Mouse (Mus musculus): Measurements from ENCODE around the gene E2f2. TPM values are rescaled to one million over a fixed set of nuclear protein-coding genes. Genes with fewer than 3 reads are reported as not detected.
A peak's percentile ranks its signal among the peaks of the same experiment; 100 is the strongest.

E2f2 gene
- polyA plus RNA-seq, 1 experiment from 2014 or later = 5.5 TPM

DNA sequence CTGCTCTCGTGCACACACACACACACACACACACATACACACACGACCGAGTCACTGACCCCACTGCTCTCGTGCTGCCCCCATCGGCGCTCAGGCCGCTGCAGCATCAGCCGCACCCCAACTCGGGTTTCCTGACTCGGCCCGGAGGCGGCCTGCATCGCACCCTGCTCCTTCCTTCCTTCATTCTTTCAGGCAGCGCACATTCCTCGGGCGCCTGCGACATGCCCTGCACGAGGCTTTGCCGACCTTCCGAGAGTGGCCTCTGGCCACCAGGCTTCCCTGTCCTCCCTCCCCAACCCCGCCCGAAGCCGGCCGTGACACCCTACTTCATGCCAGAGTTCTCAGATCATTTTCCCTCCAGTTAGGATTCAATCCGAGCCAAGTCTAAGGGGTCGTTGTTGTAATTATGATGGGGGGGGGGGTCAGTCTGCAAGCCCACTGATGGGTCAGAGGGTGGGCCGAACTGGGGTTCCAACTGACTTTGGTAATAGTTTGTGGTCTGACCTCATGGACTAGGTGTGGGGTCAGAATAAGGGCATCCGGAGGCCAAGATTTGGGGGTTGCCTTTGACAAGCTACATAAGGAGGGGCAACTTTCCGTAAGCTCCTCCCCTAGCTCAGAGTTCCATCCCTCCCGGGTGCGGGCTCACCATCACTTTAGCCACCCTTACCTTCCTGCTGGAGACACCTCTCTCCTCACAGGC lies 23.7 kb upstream of the E2f2 start:
- DNase-seq (ENCODE audit: low spot score) (no peak), ATAC-seq (peak; percentile 1)
- Histone ChIP-seq H3K9ac (ENCODE audit: low read length) (peak overlapping the region; percentile 29; the same call in 1 of the 2 replicates), H3K4me1 (ENCODE audit: control insufficient read depth, insufficient read depth, low read length) (peaks cover 21% of the 10 kb centered on the region), H3K9me3 (replicated peaks; ENCODE audit: control insufficient read depth, low read length) (no peaks in the 10 kb centered on the region), H3K27ac (ENCODE audit: low read depth, low read length) (no peak overlapping the region), H3K4me3 (ENCODE audit: low read depth, low read length) (peak overlapping the region; percentile 36; the same call in 1 of the 2 replicates), H3K4me2 (ENCODE audit: low read length) (peak overlapping the region; percentile 64), H3K27me3 (replicated peaks; ENCODE audit: control insufficient read depth, insufficient read depth, low read length) (peaks cover 29% of the 10 kb centered on the region), H3K36me3 (ENCODE audit: control insufficient read depth, insufficient read depth, low read length) (no peaks in the 10 kb centered on the region)
- 10% methylated on average over 31 of the region's 31 CpGs for WGBS

DNA sequence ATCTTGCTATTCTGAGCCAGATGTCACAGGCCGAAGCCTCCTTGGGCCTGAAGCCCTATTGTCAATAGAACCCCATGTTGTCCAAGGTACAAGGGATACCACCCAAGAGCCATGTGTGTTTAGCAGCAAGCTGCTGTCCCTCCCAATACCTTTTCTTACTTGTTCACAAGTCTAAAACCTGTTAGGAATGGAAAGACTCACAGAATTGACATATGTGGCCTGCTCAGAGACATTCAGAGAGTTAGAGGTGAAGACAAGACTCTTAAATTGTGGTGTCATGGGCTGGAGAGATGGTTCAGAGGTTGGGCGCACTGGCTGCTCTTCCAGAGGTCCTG lies 23.2 kb upstream of the E2f2 start:
- peaks cover 25% of the 10 kb centered on the region for H3K27me3 ChIP-seq (replicated peaks; ENCODE audit: control insufficient read depth, insufficient read depth, low read length)
- no peaks in the 10 kb centered on the region for H3K9me3 ChIP-seq (replicated peaks; ENCODE audit: control insufficient read depth, low read length)
- H3K9ac ChIP-seq (ENCODE audit: low read length) = no peak overlapping the region
- H3K27ac ChIP-seq (ENCODE audit: low read depth, low read length) = no peak overlapping the region
- no peak overlapping the region for H3K4me2 ChIP-seq (ENCODE audit: low read length)
- no peak overlapping the region for H3K4me3 ChIP-seq (ENCODE audit: low read depth, low read length)
- no peaks in the 10 kb centered on the region for H3K36me3 ChIP-seq (ENCODE audit: control insufficient read depth, insufficient read depth, low read length)
- H3K4me1 ChIP-seq (ENCODE audit: control insufficient read depth, insufficient read depth, low read length) = peaks cover 21% of the 10 kb centered on the region
- DNase-seq (ENCODE audit: low spot score) (no peak), ATAC-seq (no peak)
- WGBS = 81% methylated on average over 2 of the region's 2 CpGs

DNA sequence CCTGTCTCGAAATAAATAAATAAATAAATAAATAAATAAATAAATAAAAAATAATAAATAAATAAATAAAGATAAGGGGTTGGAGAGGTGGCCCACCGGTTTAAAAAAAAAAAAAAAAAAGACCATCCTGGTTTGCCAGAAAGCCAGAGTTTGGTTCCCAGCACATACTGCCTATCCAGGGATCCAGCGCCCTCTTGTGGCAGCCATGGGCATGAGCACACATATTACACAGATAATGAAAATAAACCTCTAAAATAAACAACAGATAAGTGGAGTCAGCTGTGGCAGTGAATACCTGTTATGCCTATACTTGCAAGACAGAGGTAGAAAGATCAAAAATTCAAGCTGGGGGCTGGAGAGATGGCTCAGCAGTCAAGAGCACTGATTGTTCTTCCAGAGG lies 22.5 kb upstream of the E2f2 start:
- DNase-seq (ENCODE audit: low spot score) (peak; percentile 60), ATAC-seq (no peak)
- H3K4me2 ChIP-seq (ENCODE audit: low read length) = no peak overlapping the region
- no peaks in the 10 kb centered on the region for H3K9me3 ChIP-seq (replicated peaks; ENCODE audit: control insufficient read depth, low read length)
- peaks cover 23% of the 10 kb centered on the region for H3K27me3 ChIP-seq (replicated peaks; ENCODE audit: control insufficient read depth, insufficient read depth, low read length)
- 35% methylated on average over 3 of the region's 3 CpGs for WGBS
- peaks cover 13% of the 10 kb centered on the region; the same call in 1 of the 2 replicates for H3K4me1 ChIP-seq (ENCODE audit: control insufficient read depth, insufficient read depth, low read length)
- no peaks in the 10 kb centered on the region for H3K36me3 ChIP-seq (ENCODE audit: control insufficient read depth, insufficient read depth, low read length)
- no peak overlapping the region for H3K4me3 ChIP-seq (ENCODE audit: low read depth, low read length)
- H3K27ac ChIP-seq (ENCODE audit: low read depth, low read length) = no peak overlapping the region
- no peak overlapping the region for H3K9ac ChIP-seq (ENCODE audit: low read length)

DNA sequence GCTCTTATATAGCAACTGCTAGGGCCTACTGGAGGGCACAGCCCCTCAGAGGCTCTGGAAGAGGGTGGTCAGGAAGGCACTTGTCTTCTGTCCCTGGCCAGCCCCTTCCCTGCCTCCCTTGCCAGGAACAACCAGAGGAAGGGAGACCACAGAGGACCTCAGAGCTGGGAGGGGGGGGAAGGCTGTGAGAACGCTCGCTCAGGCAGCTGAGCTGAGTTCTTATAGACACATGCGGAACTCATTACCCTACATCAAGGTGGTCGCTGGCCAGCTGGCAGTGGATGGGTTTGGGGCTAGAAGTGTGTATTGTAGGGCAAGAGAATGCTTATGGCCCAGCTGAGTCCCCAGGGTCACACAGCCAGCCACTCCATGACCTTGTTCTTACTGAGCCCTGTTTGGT lies 21.6 kb upstream of the E2f2 start:
- Histone ChIP-seq H3K27me3 (replicated peaks; ENCODE audit: control insufficient read depth, insufficient read depth, low read length) (peaks cover 15% of the 10 kb centered on the region), H3K9ac (ENCODE audit: low read length) (no peak overlapping the region), H3K4me1 (ENCODE audit: control insufficient read depth, insufficient read depth, low read length) (0 out of 2 replicates have a peak, but pooled peaks cover 7% of the 10 kb centered on the region), H3K36me3 (ENCODE audit: control insufficient read depth, insufficient read depth, low read length) (no peaks in the 10 kb centered on the region), H3K9me3 (replicated peaks; ENCODE audit: control insufficient read depth, low read length) (no peaks in the 10 kb centered on the region), H3K4me2 (ENCODE audit: low read length) (no peak overlapping the region), H3K4me3 (ENCODE audit: low read depth, low read length) (no peak overlapping the region), H3K27ac (ENCODE audit: low read depth, low read length) (no peak overlapping the region)
- DNase-seq (ENCODE audit: low spot score) (no peak), ATAC-seq (no peak)
- 61% methylated on average over 4 of the region's 4 CpGs for WGBS

DNA sequence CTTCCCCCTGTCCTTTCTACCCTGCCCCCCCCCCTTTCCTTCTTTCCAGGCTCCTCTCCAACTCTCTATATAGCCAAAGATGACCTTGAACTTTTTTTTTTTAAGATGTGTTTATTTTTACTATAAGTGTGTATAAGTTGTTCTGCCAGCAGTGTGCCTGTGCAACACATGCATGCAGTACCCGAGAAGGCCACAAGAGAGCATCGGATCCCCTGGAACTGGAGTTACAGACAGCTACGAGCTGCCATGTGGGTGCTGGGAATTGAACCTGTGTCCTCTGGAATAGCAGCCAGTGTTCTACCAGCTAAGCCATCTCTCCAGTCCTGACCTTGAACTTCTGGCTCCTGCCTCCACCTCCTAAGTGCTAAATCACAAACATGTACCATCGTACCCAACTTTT lies 19.4 kb upstream of the E2f2 start:
- Histone ChIP-seq H3K27ac (ENCODE audit: low read depth, low read length) (no peak overlapping the region), H3K9ac (ENCODE audit: low read length) (no peak overlapping the region), H3K4me2 (ENCODE audit: low read length) (no peak overlapping the region), H3K4me3 (ENCODE audit: low read depth, low read length) (no peak overlapping the region), H3K4me1 (ENCODE audit: control insufficient read depth, insufficient read depth, low read length) (0 out of 2 replicates have a peak, but pooled peaks cover 5% of the 10 kb centered on the region), H3K36me3 (ENCODE audit: control insufficient read depth, insufficient read depth, low read length) (no peaks in the 10 kb centered on the region), H3K27me3 (replicated peaks; ENCODE audit: control insufficient read depth, insufficient read depth, low read length) (no peaks in the 10 kb centered on the region), H3K9me3 (replicated peaks; ENCODE audit: control insufficient read depth, low read length) (no peaks in the 10 kb centered on the region)
- DNase-seq (ENCODE audit: low spot score) (no peak), ATAC-seq (no peak)
- WGBS = 90% methylated on average over 4 of the region's 4 CpGs

DNA sequence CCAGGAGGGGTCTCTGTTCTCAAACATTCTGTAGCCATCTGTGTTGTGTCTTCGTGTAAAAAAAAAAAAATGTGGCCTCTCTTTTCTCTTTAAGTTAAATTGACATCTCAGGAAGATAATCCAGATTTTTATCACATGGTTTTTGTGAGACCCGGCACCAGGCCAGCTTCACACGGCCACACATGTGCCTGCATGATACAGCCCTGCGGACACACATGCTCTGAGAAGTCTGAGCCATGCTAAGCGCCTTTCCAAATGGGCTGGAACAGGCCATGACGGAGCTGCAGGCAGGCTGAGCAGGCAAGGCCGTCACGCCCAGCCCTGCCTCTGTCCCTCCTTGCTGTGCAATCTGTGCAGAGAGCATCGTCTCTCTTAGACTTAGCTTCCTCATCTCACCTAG lies 17.7 kb upstream of the E2f2 start:
- H3K27ac ChIP-seq (ENCODE audit: low read depth, low read length) = no peak overlapping the region
- 0 out of 2 replicates have a peak, but pooled peaks cover 2% of the 10 kb centered on the region for H3K4me1 ChIP-seq (ENCODE audit: control insufficient read depth, insufficient read depth, low read length)
- H3K4me2 ChIP-seq (ENCODE audit: low read length) = no peak overlapping the region
- H3K36me3 ChIP-seq (ENCODE audit: control insufficient read depth, insufficient read depth, low read length) = no peaks in the 10 kb centered on the region
- no peak overlapping the region for H3K4me3 ChIP-seq (ENCODE audit: low read depth, low read length)
- WGBS = 64% methylated on average over 9 of the region's 9 CpGs
- H3K9me3 ChIP-seq (replicated peaks; ENCODE audit: control insufficient read depth, low read length) = no peaks in the 10 kb centered on the region
- H3K9ac ChIP-seq (ENCODE audit: low read length) = no peak overlapping the region
- DNase-seq (ENCODE audit: low spot score) (no peak), ATAC-seq (no peak)
- no peaks in the 10 kb centered on the region for H3K27me3 ChIP-seq (replicated peaks; ENCODE audit: control insufficient read depth, insufficient read depth, low read length)

DNA sequence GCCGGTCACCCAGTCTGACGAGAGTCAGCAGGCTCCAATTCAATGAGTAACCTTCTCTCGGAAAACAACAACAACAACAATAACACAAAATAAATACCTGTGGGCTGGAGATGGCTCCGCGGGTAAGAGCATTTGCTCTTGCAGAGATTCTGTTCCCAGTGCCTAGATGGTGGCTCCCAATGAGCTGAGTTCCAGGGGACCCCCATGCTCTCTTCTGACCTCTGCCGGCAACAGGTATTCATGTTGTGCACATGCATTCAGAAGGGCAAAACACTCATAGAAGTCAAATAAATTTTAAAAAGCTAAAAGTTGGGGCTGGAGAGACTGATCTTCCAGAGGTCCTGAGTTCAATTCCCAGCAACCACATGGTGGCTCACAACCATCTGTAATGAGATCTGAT lies 13.7 kb upstream of the E2f2 start:
- H3K36me3 ChIP-seq (ENCODE audit: control insufficient read depth, insufficient read depth, low read length) = no peaks in the 10 kb centered on the region
- H3K4me2 ChIP-seq (ENCODE audit: low read length) = no peak overlapping the region
- no peaks in the 10 kb centered on the region for H3K27me3 ChIP-seq (replicated peaks; ENCODE audit: control insufficient read depth, insufficient read depth, low read length)
- ATAC-seq (no peak), DNase-seq (ENCODE audit: low spot score) (no peak)
- WGBS = 77% methylated on average over 6 of the region's 6 CpGs
- no peak overlapping the region for H3K9ac ChIP-seq (ENCODE audit: low read length)
- no peaks in the 10 kb centered on the region; the same call in 1 of the 2 replicates for H3K4me1 ChIP-seq (ENCODE audit: control insufficient read depth, insufficient read depth, low read length)
- H3K27ac ChIP-seq (ENCODE audit: low read depth, low read length) = no peak overlapping the region
- no peak overlapping the region for H3K4me3 ChIP-seq (ENCODE audit: low read depth, low read length)
- no peaks in the 10 kb centered on the region for H3K9me3 ChIP-seq (replicated peaks; ENCODE audit: control insufficient read depth, low read length)

DNA sequence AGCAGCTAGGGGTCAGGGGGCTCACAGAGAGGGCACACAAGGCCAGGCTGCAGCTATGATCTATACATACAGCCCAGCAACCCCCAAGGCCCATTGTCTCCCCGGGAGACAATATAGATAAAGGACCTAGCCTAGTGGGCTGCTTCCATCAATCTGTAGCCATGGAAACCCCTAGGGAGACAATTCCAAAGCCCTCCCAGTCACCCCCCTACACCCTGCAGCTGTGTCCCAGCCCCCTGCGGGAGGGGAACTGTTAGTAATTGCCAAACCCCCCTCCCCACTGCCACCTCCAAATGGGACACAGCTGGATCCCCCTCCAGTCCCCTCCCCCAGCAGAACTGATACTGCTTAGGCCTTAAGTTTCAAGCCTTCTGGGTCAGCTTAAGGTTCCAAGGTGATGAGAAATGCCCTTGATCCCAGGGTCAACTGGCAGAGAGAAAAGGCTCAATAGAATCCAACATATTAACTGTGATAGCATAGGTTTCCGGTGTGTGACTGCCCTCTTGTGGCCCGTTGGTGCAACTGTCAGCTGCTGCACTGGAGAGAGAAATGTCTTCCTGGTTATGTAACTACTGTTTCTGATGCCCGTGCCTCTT lies 12.3 kb upstream of the E2f2 start:
- H3K9ac ChIP-seq (ENCODE audit: low read length) = no peak overlapping the region; the same call in 1 of the 2 replicates
- no peaks in the 10 kb centered on the region for H3K27me3 ChIP-seq (replicated peaks; ENCODE audit: control insufficient read depth, insufficient read depth, low read length)
- DNase-seq (ENCODE audit: low spot score) = peak; percentile 91
- no peak overlapping the region for H3K4me2 ChIP-seq (ENCODE audit: low read length)
- no peaks in the 10 kb centered on the region for H3K9me3 ChIP-seq (replicated peaks; ENCODE audit: control insufficient read depth, low read length)
- under 1% methylated on average over 5 of the region's 5 CpGs for WGBS
- H3K4me1 ChIP-seq (ENCODE audit: control insufficient read depth, insufficient read depth, low read length) = no peaks in the 10 kb centered on the region; the same call in 1 of the 2 replicates
- H3K4me3 ChIP-seq (ENCODE audit: low read depth, low read length) = no peak overlapping the region
- H3K36me3 ChIP-seq (ENCODE audit: control insufficient read depth, insufficient read depth, low read length) = no peaks in the 10 kb centered on the region
- peak; percentile 85 for ATAC-seq
- peak overlapping the region; percentile 63; the same call in 1 of the 2 replicates for H3K27ac ChIP-seq (ENCODE audit: low read depth, low read length)

DNA sequence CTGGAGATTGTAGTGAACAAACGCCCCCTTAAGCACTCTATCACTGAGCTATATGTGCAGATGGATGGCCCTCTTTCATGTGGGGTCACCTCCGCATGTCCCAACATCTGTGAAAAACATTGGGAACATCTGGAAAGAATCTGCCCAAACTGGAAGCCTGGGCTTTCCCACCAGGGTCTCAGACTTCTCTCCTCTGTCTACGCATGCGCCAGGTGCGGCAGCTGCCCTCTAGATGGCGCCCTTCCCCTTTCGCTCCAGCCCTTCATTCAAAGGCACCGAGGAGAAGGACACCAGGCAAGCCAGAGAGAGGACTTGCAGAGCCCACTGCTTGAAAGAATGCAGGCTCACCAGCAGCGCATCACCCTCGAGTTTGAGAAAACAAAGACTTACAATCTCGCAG lies 8.7 kb upstream of the E2f2 start:
- H3K4me2 ChIP-seq (ENCODE audit: low read length) = no peak overlapping the region
- 1% methylated on average over 11 of the region's 11 CpGs for WGBS
- no peak overlapping the region for H3K4me3 ChIP-seq (ENCODE audit: low read depth, low read length)
- H3K9ac ChIP-seq (ENCODE audit: low read length) = no peak overlapping the region
- peak; percentile 85 for DNase-seq (ENCODE audit: low spot score)
- H3K4me1 ChIP-seq (ENCODE audit: control insufficient read depth, insufficient read depth, low read length) = no peaks in the 10 kb centered on the region; the same call in 1 of the 2 replicates
- no peak overlapping the region for H3K27ac ChIP-seq (ENCODE audit: low read depth, low read length)
- no peaks in the 10 kb centered on the region for H3K27me3 ChIP-seq (replicated peaks; ENCODE audit: control insufficient read depth, insufficient read depth, low read length)
- H3K36me3 ChIP-seq (ENCODE audit: control insufficient read depth, insufficient read depth, low read length) = no peaks in the 10 kb centered on the region
- H3K9me3 ChIP-seq (replicated peaks; ENCODE audit: control insufficient read depth, low read length) = no peaks in the 10 kb centered on the region
- ATAC-seq = peak; percentile 72
